Mouse (Mus musculus): ENCODE measurements around the gene Syne2.

DNA sequence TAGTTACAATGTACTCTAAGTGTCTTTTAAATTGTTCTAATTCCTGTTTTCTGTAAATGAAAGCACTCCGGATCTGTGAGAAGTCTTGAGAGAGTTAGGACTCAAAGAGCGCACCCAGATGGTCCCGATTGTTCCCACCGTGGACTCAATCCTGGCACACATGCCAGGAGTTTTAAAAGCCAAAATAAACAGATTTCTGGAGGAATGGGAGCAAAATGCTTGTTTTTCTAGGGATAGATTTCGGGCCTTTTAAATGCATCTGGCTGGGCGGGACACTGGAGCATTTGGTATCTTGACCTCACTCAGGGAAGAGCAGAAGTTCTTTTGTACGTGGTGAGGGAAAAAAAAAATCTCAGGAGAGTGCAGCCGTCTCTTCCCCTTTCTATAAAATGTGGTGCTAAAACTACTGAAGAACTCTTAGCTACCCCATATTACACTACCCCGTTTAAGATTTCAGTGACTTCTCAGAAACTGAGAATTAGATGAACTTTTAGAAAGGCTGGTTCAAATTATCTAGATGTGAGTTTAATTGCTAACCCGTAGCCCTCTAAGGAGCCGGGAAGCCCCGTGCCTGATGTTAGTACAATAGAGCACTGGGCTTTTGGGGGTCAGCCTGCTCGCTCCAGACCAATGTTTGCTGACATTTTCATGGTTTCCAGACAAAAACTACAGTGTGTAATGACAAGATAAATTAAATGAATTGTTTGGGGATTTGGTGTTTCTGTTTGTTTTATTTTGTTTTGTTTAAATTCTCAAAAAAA, 255.3 kb downstream of the Syne2 start:
- TF ChIP-seq CTCF (IDR thresholded peaks at IDR 0.05; ENCODE audit: insufficient read depth, low read length) (no peak), POLR2A (IDR thresholded peaks at IDR 0.05; ENCODE audit: borderline replicate concordance, extremely low read depth, low read depth, low read length) (no peak)
